Mouse (Mus musculus) liver, adult 2 months (tissue): ENCODE measurements around the gene Fank1.

Experiments
- CTCF ChIP-seq: fragments of 200-500 bp; IDR thresholded peaks from 2 replicates; pipeline ENCODE4 v1.5.1; 2011; ENCODE audit warnings: low read depth, low read length, control low read depth
- POLR2A ChIP-seq: fragments of 200-500 bp; IDR thresholded peaks from 2 replicates; pipeline ENCODE4 v1.6.1; 2011; ENCODE audit warnings: low read length, control low read depth; ENCODE audit not compliant: insufficient read depth; ENCODE audit errors: extremely low read depth

GRCm38 (mm10) chr7:133850735-133851134 lies 74.1 kb downstream of the Fank1 start:
- TF ChIP-seq POLR2A (no peak), CTCF (no peak)
